10 mouse cellular contexts compared by ENCODE assay signal in the genomic region with DNA sequence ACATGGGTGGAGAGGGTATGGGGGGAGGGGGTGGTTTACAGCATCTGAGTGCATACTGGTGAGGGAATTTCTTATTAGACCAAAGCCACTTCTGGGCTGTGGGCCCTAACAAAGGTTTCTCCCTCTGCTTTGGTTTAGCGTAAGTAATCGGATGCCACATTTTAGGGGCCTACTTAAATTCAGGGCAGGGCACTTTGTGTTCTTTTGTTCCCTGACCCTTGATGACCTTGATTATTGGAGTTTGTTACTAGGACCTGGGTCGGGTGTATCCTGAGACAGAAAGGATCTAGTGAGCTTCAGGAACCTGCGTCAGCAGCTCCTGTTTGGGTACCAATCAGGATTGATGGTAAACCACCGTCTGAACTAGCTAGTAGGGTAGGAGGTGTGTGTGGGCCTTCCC.
"Had no signal": no experiment of that assay in that cellular context is flagged by ENCODE, and none has a peak within 500 bp of the region (broad histone marks: within the 10 kb centered on the region; RNA-seq: fewer than 3 reads in every experiment).

No protein-coding gene starts in this region.

- DNase-seq: kidney, adult 8-10 months; kidney, postnatal 10 days; kidney, postnatal 36 days; layer of hippocampus, postnatal 36 days; left cerebral cortex, postnatal 4 days; liver, postnatal 0 days; lung, postnatal 10 days; lung, postnatal 36 days; right cerebral cortex, postnatal 4 days; thymus, postnatal 25 days had no signal
